Mouse (Mus musculus) intestine, embryonic 15.5 days (tissue): ENCODE results near the gene Theg. TPM values are rescaled to one million over a fixed set of nuclear protein-coding genes. Genes with fewer than 3 reads are reported as not detected.
A peak's percentile ranks its signal among the peaks of the same experiment; 100 is the strongest.

Experiments used
- ATAC-seq: fragments of 200-750 bp; cut with Nextera tagmentation; 2 replicates; pipeline ENCODE4 v1.8.0; 2017; ENCODE audit warnings: moderate TSS enrichment, moderate library complexity
- H3K27ac ChIP-seq: fragments of 300-500 bp; sonication (generic); 2 replicates; pipeline ENCODE4 v1.5.1; 2015; ENCODE audit warnings: mild to moderate bottlenecking, inconsistent platforms
- H3K27me3 ChIP-seq: fragments of 300-500 bp; sonication (generic); replicated peaks from 2 replicates; pipeline ENCODE4 v1.6.1; 2015; ENCODE audit warnings: inconsistent platforms
- H3K36me3 ChIP-seq: fragments of 300-500 bp; sonication (generic); 2 replicates; pipeline ENCODE4 v1.6.1; 2015; ENCODE audit warnings: inconsistent platforms
- H3K4me1 ChIP-seq: fragments of 300-500 bp; sonication (generic); replicated peaks from 2 replicates; pipeline ENCODE4 v1.6.1; 2015; ENCODE audit warnings: inconsistent platforms
- H3K4me2 ChIP-seq: fragments of 300-500 bp; sonication (generic); replicated peaks from 2 replicates; pipeline ENCODE4 v1.6.1; 2015; ENCODE audit warnings: mild to moderate bottlenecking, inconsistent platforms
- H3K4me3 ChIP-seq: fragments of 300-500 bp; sonication (generic); replicated peaks from 2 replicates; pipeline ENCODE4 v1.5.1; 2015; ENCODE audit warnings: inconsistent platforms
- H3K9ac ChIP-seq: fragments of 300-500 bp; sonication (generic); 2 replicates; pipeline ENCODE4 v1.6.1; 2015; ENCODE audit warnings: inconsistent platforms
- H3K9me3 ChIP-seq: fragments of 300-500 bp; sonication (generic); 2 replicates; pipeline ENCODE4 v1.6.1; 2016; ENCODE audit warnings: inconsistent platforms
- WGBS: fragments of 180-500 bp; shearing (Covaris S2); methylation state at CpG from one replicate; pipeline ENCODE4 v1.1.7; 2015; 5-methylcytosine and 5-hydroxymethylcytosine counted together
- polyA plus RNA-seq: library from polyadenylated mRNA; unstranded; fragments of >200 nt; fragmentation: Nextera tagmentation; extraction: Ambion mirVana; gene quantifications from 2 replicates; pipeline ENCODE4 v1.2.1, GENCODE M21; 2015

The Theg gene
- not detected in 2 replicates for polyA plus RNA-seq

- ATAC-seq = peak; percentile 50
- Histone ChIP-seq H3K4me3 (no peak within 1 kb of the TSS), H3K9me3 (no peaks in the 10 kb centered on the region), H3K27me3 (no peaks in the 10 kb centered on the region), H3K9ac (no peak within 1 kb of the TSS), H3K4me1 (no peaks in the 10 kb centered on the region), H3K4me2 (no peak within 1 kb of the TSS), H3K36me3 (no peaks in the 10 kb centered on the region), H3K27ac (no peak within 1 kb of the TSS)
- 83% methylated on average over 5 of the region's 5 CpGs for WGBS
Observed at GRCm38 (mm10) chr10:79587061-79587751, at the start of gene Theg. Theg (minus strand) TSS chr10:79587331.

GRCm38 (mm10) chr10:79636287-79636686 lies 49.2 kb upstream of the Theg start:
- H3K9ac ChIP-seq = no peak overlapping the region
- no peaks in the 10 kb centered on the region for H3K36me3 ChIP-seq
- H3K27me3 ChIP-seq = peaks cover 5% of the 10 kb centered on the region; the same call in 1 of the 2 replicates
- peak overlapping the region; percentile 99 for H3K4me2 ChIP-seq
- ATAC-seq = no peak
- H3K4me1 ChIP-seq = peaks cover 15% of the 10 kb centered on the region
- no peak overlapping the region for H3K27ac ChIP-seq
- 83% methylated on average over 8 of the region's 8 CpGs for WGBS
- no peaks in the 10 kb centered on the region for H3K9me3 ChIP-seq
- H3K4me3 ChIP-seq = peak overlapping the region; percentile 75; the same call in 1 of the 2 replicates

- ATAC-seq = no peak
- Histone ChIP-seq H3K9ac (no peak overlapping the region), H3K27ac (no peak overlapping the region), H3K27me3 (peaks cover 5% of the 10 kb centered on the region; the same call in 1 of the 2 replicates), H3K4me3 (no peak overlapping the region), H3K36me3 (no peaks in the 10 kb centered on the region), H3K9me3 (no peaks in the 10 kb centered on the region), H3K4me2 (no peak overlapping the region), H3K4me1 (peaks cover 1% of the 10 kb centered on the region)
- WGBS = 81% methylated on average over 17 of the region's 17 CpGs
Observed at GRCm38 (mm10) chr10:79633006-79633777, 46.1 kb upstream of the Theg start.

GRCm38 (mm10) chr10:79631432-79631831 lies 44.3 kb upstream of the Theg start:
- Histone ChIP-seq H3K4me1 (no peaks in the 10 kb centered on the region), H3K9ac (no peak overlapping the region), H3K36me3 (no peaks in the 10 kb centered on the region), H3K4me3 (no peak overlapping the region), H3K27me3 (no peaks in the 10 kb centered on the region; the same call in 1 of the 2 replicates), H3K9me3 (no peaks in the 10 kb centered on the region), H3K4me2 (no peak overlapping the region), H3K27ac (no peak overlapping the region)
- 82% methylated on average over 4 of the region's 4 CpGs for WGBS
- ATAC-seq = no peak

- Histone ChIP-seq H3K9ac (no peak overlapping the region), H3K4me1 (no peaks in the 10 kb centered on the region), H3K27me3 (no peaks in the 10 kb centered on the region), H3K4me2 (no peak overlapping the region), H3K36me3 (no peaks in the 10 kb centered on the region), H3K27ac (no peak overlapping the region), H3K9me3 (no peaks in the 10 kb centered on the region), H3K4me3 (no peak overlapping the region)
- 81% methylated on average over 5 of the region's 5 CpGs for WGBS
- no peak for ATAC-seq
Observed at GRCm38 (mm10) chr10:79628377-79628776, 41.2 kb upstream of the Theg start.

GRCm38 (mm10) chr10:79626156-79626555 lies 39.0 kb upstream of the Theg start:
- no peaks in the 10 kb centered on the region for H3K36me3 ChIP-seq
- H3K9ac ChIP-seq = no peak overlapping the region
- no peak overlapping the region for H3K4me2 ChIP-seq
- no peak overlapping the region for H3K27ac ChIP-seq
- H3K4me3 ChIP-seq = no peak overlapping the region
- no peaks in the 10 kb centered on the region for H3K4me1 ChIP-seq
- no peaks in the 10 kb centered on the region for H3K9me3 ChIP-seq
- no peak for ATAC-seq
- H3K27me3 ChIP-seq = no peaks in the 10 kb centered on the region
- 82% methylated on average over 10 of the region's 10 CpGs for WGBS

GRCm38 (mm10) chr10:79625398-79625797 lies 38.3 kb upstream of the Theg start:
- 75% methylated on average over 9 of the region's 9 CpGs for WGBS
- Histone ChIP-seq H3K4me1 (no peaks in the 10 kb centered on the region), H3K4me2 (no peak overlapping the region), H3K9ac (no peak overlapping the region), H3K27me3 (no peaks in the 10 kb centered on the region), H3K36me3 (no peaks in the 10 kb centered on the region), H3K4me3 (no peak overlapping the region), H3K9me3 (no peaks in the 10 kb centered on the region), H3K27ac (no peak overlapping the region)
- ATAC-seq = no peak

- no peak overlapping the region for H3K4me2 ChIP-seq
- WGBS = 76% methylated on average over 12 of the region's 12 CpGs
- H3K27ac ChIP-seq = no peak overlapping the region
- H3K27me3 ChIP-seq = no peaks in the 10 kb centered on the region
- no peaks in the 10 kb centered on the region for H3K9me3 ChIP-seq
- no peak overlapping the region for H3K9ac ChIP-seq
- ATAC-seq = no peak
- H3K4me1 ChIP-seq = no peaks in the 10 kb centered on the region
- H3K4me3 ChIP-seq = no peak overlapping the region
- no peaks in the 10 kb centered on the region for H3K36me3 ChIP-seq
Observed at GRCm38 (mm10) chr10:79623950-79624349, 36.8 kb upstream of the Theg start.

GRCm38 (mm10) chr10:79616376-79616775 lies 29.2 kb upstream of the Theg start:
- no peaks in the 10 kb centered on the region for H3K36me3 ChIP-seq
- no peak overlapping the region for H3K9ac ChIP-seq
- ATAC-seq = no peak
- H3K27ac ChIP-seq = no peak overlapping the region
- H3K27me3 ChIP-seq = peaks cover 20% of the 10 kb centered on the region
- no peaks in the 10 kb centered on the region for H3K9me3 ChIP-seq
- no peak overlapping the region for H3K4me2 ChIP-seq
- no peak overlapping the region for H3K4me3 ChIP-seq
- WGBS = 89% methylated on average over 5 of the region's 5 CpGs
- peaks cover 26% of the 10 kb centered on the region for H3K4me1 ChIP-seq

- Histone ChIP-seq H3K27ac (no peak overlapping the region), H3K27me3 (peaks cover 23% of the 10 kb centered on the region), H3K4me3 (no peak overlapping the region), H3K9me3 (no peaks in the 10 kb centered on the region), H3K4me2 (peak overlapping the region; percentile 26; the same call in 1 of the 2 replicates), H3K9ac (no peak overlapping the region), H3K36me3 (no peaks in the 10 kb centered on the region), H3K4me1 (peaks cover 26% of the 10 kb centered on the region)
- WGBS = 11% methylated on average over 8 of the region's 8 CpGs
- peak; percentile 28 for ATAC-seq
Observed at GRCm38 (mm10) chr10:79615860-79616259, 28.7 kb upstream of the Theg start.

- H3K27ac ChIP-seq = no peak overlapping the region
- H3K27me3 ChIP-seq = peaks cover 23% of the 10 kb centered on the region
- H3K9ac ChIP-seq = 0 out of 2 replicates have a peak overlapping the region, but pooled peaks have one; percentile 56
- 90% methylated on average over 1 of the region's 1 CpGs for WGBS
- no peak for ATAC-seq
- peaks cover 26% of the 10 kb centered on the region for H3K4me1 ChIP-seq
- peak overlapping the region; percentile 98 for H3K4me2 ChIP-seq
- H3K9me3 ChIP-seq = no peaks in the 10 kb centered on the region
- H3K36me3 ChIP-seq = no peaks in the 10 kb centered on the region
- H3K4me3 ChIP-seq = peak overlapping the region; percentile 59
Observed at GRCm38 (mm10) chr10:79614305-79614643, 27.1 kb upstream of the Theg start.

GRCm38 (mm10) chr10:79613578-79614304 lies 26.6 kb upstream of the Theg start, which contains the start of gene C2cd4c:
C2cd4c (minus strand) TSS chr10:79614025.
- H3K36me3 ChIP-seq = no peaks in the 10 kb centered on the region
- WGBS = 1% methylated on average over 60 of the region's 60 CpGs
- ATAC-seq = peak; percentile 92
- H3K27me3 ChIP-seq = peaks cover 23% of the 10 kb centered on the region
- peak within 1 kb of the TSS; percentile 98 for H3K4me2 ChIP-seq
- peak within 1 kb of the TSS; percentile 59 for H3K4me3 ChIP-seq
- peaks cover 26% of the 10 kb centered on the region for H3K4me1 ChIP-seq
- H3K9me3 ChIP-seq = no peaks in the 10 kb centered on the region
- no peak within 1 kb of the TSS for H3K27ac ChIP-seq
- H3K9ac ChIP-seq = peak within 1 kb of the TSS; percentile 56
